Mouse (Mus musculus): ENCODE measurements around the gene Mgmt.

Mgmt gene

DNA sequence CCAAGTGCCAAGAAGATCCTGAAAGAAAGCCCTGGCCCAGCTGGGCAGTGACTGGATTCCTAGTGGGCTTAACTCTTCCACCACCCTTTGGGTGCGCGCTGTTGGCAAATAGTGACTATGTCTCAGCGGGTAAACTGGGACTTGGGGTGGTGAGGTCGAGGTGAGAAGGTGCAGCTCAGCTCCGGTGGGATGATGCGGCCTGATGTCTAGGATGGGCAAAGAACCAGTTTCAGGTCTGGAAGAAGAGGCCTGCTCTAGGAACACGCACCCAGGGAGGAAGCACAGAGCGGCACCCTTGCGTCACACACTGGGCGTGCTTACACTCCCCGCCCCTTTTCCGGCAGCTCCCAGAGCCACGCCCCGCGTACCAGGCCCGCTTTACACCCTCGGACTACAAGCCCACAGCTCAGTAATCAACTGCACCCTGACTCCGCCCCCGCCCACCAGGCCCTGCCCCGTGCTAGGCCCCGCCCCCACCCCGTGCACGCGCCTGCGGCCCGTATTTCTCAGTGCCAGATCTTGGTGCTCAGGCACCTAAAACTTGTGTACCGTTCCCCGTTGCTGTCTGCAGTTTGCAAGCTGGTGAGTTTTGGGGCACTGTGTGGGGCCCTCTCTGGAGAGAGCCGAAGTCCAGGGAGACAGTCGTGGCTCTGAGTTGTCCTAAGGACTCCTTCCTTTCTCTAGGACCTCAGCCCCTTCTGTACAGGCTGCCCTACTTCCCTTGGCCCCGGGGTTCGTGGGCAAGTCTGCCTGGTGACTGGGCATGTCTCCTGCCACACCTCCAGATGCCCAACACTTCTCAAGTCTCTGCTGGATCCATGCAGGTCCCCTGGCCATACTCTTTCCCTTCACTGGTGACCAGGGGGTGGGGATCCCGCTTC, at the start of gene Mgmt:
TSS of gene Mgmt (plus strand) at position 509 of the 881 bp plus-strand sequence.
- DNase-seq (ENCODE audit: low spot score in 2 of 2): peak; percentile 52 to 64

DNA sequence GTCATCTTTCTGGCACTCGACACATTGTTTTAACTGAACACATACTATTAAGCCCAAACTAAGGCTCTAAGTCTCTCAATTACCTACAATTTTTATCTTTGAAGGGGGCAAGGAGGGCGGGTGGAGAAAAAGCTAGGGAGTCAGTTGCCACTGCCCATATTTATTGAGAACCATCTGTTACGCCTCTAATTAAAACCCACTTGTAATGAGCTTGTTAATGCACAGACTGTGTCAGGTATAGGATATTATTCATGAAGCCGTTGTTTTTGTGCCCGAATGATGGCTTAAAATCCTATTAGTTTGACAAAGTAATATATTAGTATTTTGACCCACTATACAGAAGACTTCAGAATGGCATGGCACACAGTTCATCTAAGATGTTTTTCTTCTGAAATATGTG, 49.6 kb upstream of the Mgmt start:
- no peak for DNase-seq (ENCODE audit: low spot score in 2 of 2)

DNA sequence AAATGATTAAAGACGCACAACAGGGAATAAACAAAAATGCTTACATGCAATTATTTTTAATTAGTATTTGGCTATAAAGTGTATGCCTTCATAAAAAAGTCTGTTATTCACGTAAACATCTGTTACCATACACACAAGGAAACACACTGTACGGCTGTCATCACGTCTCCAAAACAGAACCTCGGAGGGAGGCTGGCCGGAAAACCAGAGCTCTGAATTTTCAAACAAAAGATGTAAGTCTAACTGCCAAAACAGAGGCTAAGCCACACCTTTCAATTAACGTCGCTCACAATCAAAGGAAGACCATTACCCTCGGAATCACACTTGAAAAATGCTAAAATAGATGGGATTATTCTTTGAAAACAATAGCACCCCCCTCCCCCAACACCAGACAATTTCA, 49.1 kb upstream of the Mgmt start:
- no peak for DNase-seq (ENCODE audit: low spot score in 2 of 2)

DNA sequence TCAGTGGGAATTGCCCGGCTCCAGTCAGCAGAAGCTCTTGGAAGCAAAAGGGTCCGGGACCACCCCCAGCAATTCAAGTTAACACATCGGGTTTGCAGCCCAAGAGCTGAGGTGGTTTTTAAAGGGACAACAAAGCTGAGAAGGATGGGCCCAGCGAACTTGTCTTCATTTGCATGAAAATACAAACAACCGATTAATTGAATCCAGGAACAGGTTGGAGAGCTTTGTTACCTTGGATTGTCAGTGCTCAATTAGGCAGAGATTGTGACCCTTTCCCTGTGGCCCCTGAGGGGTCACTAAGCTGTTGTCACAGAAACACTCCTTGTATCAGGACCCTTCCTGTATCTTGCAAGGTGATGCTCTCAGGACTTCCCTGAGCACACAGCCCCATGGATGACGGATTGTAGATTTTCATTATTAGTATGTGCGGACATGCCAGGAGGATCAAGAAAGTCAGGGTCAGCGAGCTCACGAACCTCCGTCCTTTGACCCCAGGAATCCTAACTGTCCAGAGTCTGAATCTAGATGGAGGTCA, 48.3 kb upstream of the Mgmt start:
- no peak for DNase-seq (ENCODE audit: low spot score in 2 of 2)

DNA sequence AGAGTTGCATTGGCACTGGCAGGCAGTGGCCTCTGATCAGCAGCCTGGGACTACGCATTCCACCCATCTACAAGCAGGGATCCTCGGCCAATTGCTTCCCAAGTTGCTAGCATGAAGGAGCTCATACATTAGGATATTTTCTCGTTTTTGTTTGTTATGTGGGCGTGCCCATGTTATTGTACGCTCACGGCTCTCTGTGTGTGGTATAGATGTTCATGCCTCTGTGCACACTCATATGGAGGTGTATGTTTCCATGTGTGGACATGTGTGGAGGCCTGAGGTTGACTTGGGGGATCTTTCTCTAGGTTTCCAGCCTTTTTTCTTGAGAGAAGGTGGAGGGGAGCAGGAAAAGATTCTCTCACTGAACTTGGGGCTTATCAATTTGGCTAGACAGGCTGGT, 46.8 kb upstream of the Mgmt start:
- DNase-seq (ENCODE audit: low spot score in 2 of 2): no peak

DNA sequence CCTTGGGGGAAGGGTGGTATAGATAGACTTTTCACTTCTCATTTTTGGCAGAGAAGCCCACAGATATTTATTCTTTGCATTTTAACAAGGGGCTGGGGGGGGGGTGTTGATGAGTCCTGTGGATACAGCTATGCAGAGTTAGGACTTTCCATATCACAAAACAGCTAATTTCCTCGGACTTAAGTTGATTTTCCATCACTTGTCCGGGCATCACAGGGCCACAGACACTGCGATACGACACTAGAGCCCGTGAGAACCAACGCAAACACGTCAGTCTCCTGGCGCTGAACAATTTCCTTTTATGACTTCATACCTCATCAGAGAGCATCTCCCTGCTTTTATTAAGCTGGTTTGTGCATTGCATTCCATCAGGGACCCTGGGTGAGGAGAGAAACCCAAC, 45.7 kb upstream of the Mgmt start:
- no peak for DNase-seq (ENCODE audit: low spot score in 2 of 2)

DNA sequence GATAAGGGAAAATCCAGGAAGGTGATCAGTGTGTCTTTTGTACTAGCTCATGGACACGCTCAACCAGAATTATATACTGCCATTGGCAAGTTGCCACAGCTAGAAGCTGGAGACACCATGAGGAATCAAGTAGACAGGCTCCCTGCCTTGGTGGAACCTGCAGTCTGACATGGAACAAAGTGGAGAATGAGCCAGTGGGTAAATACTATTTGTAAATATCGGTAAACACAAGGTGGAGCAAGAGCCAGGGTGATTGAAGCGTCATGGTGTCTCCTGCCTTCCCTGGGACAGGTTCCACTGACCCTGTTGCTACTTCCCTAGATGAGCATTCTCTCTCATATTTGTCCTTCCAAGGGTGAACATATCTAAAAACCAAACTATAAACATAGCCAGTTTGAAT, 44.6 kb upstream of the Mgmt start:
- no peak for DNase-seq (ENCODE audit: low spot score in 2 of 2)

DNA sequence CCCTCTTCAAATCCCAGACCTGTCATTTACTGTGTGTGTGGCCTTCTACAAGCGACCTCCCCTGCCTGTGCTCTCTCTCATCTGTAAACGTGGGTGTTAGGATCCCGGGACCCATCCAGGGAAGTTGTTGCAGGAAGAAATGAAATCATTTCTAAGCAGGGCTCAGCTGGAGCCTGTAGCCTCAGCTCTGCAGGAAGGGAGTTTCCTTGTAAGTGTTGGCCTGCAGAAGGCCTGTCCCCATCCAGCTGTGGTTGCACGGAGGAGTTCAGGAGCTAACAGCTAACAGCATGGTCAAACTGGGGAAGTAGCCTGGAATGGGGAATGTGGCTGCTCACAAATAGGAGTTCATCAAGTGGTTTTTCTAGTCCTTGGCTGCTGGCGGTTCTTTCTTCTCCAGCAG, 44.1 kb upstream of the Mgmt start:
- DNase-seq (ENCODE audit: low spot score in 2 of 2): no peak

DNA sequence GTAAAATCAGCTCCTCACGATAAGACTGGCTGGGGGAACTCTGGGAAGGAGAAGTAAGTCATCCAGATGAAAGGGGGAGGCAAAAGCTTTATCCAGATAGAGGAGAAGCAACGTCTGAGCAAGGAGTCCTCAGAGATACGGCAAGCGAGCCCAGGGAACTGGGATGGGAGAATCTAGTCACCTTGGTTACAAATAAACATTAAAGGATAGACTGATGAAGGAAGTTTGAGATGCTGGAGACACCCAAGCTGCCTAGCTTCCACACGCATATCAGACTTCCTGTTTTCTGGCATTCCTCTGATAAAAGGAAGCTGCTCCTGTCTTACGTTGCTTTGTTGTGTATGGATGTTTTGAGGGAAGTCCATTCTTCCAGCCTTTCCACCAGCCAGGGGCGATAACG, 42.5 kb upstream of the Mgmt start:
- no peak for DNase-seq (ENCODE audit: low spot score in 2 of 2)

DNA sequence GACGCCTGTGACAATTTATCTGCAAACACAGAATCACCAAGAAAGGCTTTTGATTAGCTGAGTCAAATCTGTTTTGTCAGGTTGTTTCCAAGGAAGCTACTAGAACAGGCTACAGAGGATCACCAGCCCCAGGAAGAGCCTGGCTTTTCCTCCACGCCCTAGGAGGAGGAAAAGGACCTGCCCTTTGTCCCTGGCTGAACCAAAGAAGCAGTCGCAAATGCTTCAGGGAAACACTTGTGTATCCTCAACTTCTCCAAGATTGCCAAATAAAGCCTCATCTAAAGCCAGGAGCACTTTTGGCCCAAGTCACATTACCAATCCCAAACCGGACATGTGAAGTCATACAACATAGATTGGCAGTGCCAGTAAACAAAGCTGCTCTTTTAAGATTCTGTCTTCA, 41.7 kb upstream of the Mgmt start:
- DNase-seq (ENCODE audit: low spot score in 2 of 2): no peak

DNA sequence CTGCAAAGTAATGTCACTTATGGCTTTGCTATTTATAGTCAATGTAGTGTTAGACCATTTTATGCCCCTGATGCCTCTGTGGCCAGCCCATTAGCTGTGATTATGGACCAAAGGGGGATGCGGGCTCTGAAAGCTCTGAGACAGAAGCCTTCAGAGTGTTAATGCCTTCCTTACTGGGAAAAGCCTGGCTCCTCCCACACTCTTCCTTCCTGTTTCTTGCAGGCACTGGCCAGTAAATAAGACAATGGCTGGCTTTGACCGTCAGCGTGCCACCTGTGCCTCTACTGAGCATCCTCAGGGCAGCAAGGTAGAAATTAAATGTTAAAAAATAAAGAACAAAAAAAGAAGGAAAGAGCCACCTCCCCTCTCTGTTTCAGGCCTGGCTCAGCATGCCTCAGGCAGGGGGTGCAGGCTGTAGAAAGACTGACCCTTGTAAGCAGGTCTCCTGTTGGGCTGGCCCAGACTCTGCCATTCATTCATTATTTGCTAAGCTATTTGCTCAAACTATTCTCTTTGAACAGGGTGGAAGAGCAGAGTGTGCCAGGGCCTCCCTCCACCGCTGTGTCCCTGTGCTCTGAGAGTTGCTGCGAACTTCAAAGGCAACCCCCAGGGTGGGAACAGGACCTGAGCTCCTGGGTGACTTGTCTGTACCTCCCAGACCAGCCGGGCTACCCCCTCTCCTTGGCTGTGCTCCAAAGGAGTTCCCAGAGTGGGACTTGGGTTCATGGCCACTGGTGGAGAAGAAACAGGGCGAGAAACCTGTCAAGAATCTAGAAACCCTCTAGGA, 29.5 kb upstream of the Mgmt start:
- no peak for DNase-seq (ENCODE audit: low spot score in 2 of 2)

DNA sequence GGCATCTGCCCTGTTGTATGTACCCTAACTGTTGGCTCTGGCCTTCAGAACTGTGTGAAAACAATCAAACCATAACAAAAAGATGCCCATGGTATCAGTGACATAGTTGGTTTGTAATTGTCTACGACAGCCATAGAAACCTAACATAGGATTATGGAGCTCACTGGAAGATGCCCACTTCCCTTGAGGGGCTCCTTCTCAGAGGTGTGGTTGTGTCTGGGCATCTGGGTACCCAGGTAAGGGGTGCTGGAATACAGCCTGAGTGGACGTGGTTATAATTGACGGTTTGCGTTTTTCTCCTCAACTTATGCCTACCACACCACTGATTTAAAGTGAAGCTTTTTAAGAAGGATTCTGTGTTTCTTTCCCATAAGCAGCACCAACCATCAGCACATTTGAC, 28.5 kb upstream of the Mgmt start:
- no peak for DNase-seq (ENCODE audit: low spot score in 2 of 2)

DNA sequence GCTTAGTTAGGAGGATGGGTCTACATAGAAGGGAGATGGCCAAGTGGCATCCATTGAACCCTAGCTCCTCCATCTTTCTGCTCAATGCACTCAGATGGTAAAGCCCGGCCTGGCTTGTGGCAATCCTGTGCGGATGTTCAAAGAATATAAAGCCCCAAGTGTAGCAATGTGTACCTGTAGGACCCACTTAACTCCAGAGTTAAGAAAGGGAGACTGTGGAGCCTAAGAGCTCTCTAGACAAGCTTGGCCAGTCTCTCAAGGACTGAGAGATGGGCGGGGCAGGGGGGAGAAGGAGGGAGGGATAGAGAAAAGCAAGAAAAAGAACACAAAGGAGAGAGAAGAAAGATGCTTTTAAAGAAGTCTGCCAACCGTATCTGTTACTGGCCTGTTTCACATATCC, 27.9 kb upstream of the Mgmt start:
- no peak for DNase-seq (ENCODE audit: low spot score in 2 of 2)

DNA sequence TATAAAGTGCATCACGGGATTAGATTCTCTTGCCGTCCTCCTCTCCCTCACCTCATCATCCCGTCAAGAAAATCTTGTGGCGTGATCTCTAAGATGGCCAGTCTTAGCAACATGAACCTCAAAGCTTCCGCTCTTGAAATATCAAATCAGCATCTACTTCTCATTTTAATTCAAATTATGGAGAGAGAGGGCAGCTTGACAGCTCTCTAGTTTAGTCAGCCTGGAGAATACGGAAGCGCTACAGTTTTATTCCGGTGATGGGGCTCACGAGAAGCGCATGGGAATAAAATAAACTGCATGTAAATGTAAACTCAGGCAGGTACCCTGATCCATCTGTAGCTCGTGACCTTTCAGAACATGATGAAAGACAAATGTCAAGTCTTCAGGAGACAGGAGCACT, 22.9 kb upstream of the Mgmt start:
- DNase-seq (ENCODE audit: low spot score in 2 of 2): no peak

DNA sequence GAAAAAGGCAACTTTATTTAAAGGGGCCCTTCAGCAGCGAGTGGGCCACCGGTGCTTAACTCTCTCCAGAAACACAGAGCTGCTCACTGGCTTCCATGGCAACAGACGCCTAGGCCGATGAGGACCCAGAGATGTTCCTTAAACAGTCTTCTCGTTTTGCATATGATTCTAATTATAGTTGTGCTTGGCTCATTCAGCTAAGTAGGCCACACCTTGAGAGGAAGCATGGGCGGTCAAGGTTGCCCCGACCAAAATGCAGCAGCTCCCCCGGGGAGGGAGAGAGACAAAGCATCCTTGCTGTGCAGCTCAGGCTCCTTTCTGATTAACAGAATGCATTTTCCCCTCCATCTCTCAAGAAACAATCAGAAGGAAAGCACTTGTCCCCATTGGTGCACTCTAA, 22.4 kb upstream of the Mgmt start:
- DNase-seq (ENCODE audit: low spot score in 2 of 2): peak; percentile 33 to 35

DNA sequence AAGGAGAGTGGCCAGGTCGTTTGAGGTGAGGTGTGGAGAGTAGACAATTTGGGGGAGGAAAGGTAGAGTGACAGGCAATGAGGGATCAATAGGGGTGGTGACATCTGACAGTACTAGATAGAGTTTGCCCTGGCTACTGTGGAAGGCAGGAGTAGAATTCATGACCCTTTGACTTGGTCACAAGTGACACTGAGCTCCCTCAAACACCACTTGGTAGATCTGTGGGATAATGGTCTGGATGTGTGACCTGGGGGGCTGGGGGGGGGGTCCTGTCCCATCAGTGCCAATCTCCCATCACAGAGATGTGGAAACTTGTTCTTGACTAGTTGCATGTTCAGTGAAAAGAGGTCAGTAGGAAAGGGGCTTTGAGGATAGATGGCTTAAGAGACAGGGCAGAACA, 20.0 kb upstream of the Mgmt start:
- DNase-seq (ENCODE audit: low spot score in 2 of 2): no peak

DNA sequence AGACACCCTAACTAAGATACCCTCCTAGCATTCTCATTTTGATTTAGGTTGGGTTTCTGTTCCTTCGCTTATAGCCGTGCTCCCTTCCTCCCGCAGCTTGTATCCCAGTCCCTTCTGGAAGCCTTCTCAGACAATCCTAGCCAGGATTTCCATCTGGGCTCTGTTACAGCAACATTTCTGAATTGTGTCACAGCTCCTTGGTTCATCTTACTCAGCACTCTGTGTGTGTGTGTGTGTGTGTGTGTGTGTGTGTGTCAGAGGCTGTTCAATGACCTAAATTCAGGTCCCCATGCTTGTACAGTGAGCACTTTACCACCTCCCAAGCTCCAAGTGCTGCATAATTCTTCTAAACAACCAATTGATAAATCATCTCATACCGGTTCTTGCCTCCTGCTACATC, 14.0 kb upstream of the Mgmt start:
- DNase-seq (ENCODE audit: low spot score in 2 of 2): no peak

DNA sequence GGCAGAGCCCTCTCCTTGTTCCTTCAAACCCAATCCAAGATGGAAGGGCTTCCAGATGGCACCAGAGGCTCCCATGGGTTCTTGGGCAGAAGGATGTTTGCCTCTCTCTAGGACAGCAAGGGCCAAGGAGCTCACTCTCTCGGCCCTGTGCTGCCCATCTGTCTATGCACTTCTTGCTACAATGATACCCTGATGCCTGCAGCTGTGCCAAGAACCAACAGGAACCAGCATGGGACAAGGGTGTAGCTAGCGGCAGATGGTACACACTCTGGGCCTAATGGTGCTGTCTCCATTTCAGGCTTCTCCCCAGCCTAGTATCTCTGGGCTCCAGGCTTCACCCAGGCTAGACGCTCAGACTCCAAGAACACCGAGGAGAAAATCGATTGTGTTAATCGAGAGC, 6.3 kb upstream of the Mgmt start:
- no peak for DNase-seq (ENCODE audit: low spot score in 2 of 2)

DNA sequence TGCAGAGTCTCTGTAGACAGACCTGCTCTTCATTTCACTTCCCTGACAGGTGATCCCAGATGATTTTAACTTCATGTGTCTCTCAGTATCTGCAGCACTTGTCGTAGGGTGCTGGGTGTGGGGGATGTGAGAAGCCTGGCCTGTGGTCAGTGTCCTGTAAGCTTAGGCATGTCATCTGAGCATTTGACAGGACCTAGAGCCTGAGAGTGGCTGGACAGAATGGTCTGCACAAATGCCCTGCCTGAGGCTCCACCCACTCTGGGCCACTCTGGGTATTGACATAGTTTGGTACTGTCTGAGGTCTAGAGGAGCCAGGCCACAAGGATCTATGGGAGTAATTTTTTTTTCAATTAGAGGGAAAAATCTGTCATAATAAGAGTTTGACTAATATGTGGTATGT, 942 bp downstream of the Mgmt start:
- no peak for DNase-seq (ENCODE audit: low spot score in 2 of 2)

DNA sequence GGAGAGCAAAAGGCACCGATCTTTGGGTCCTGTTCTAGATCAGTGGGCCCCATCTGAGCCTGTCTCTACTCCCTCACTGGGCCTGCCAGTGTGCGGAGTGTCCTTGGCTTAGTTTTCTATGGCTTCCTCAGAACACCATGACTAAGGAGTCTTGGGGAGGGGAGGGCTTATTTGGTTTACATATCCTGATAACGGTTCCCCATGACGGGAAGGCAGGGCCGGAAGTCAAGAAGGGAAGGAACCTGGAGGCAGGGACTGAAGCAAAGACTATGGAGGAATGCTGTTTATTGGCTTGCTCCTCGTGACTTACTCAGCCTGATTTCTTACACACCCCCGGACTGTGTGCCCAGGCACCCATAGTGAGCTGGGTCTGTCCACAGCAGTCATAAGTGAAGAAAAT, 1.4 kb downstream of the Mgmt start:
- DNase-seq (ENCODE audit: low spot score in 2 of 2): no peak

DNA sequence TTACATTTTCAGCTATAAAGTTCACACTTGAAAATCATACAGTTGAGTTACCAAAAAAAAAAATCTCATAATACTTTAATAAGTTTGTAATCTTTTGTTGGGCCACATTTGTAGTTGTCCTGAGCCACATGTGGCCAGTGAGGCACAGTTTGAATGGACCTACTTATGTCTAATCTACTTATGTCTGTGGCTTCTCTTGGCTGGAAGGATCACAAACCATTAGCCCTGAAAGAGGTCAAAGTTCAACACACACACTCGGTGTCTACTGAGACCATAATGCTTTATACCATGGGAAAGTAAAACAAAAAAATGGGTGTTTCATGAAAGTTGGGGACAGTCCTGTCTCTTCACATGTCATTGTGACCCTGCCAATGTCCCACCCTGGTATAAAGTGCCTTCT, 3.1 kb downstream of the Mgmt start:
- no peak for DNase-seq (ENCODE audit: low spot score in 2 of 2)

DNA sequence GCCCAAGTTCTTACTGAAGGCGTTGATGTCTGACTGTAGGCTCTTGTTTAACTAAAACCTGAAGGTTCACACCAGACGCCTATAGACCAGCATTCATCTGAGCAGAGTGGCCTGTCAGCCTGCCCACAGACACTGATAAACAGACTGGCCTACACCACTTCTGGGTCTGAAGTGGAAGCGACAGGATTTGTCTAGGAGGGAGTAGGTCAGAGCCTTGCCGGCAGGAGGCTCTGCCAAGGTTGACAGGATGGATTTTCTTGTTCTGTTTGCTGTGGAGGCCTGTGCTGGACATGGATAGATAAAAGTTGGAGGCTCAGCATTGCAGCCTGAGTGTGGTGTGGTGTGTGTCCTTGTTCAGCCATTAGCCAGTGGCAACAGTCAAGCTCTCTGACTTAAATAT, 3.6 kb downstream of the Mgmt start:
- no peak for DNase-seq (ENCODE audit: low spot score in 2 of 2)

DNA sequence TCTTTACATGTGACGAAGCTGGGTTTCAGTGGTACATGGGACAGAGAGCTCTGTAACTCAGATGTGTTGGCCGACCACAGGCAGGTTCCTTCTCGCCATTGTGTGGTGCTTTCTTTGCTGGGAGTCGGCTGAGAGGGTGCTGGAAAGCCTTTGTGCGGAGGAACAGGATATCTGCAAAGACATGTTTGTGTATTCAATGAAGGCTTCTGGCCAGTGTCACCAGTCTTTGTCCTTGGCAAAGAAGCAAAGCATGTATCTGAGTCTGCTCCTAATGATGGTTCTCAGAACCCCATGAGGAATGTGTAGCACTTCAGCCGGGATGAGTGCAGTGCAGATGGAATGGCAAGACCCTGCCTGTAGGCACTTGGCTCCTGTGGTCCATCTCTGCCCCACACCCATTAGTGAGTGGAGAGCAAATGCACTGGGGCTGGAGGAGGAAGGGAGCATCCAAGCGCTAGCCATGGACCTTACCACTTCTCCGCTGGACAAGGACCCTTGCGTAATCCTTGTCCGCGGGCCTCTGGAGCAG, 14.3 kb downstream of the Mgmt start:
- DNase-seq (ENCODE audit: low spot score in 2 of 2): no peak

Measured in frontal cortex, postnatal 25 days (tissue).